22 mouse cellular contexts compared by ENCODE assay signal in the genomic region with DNA sequence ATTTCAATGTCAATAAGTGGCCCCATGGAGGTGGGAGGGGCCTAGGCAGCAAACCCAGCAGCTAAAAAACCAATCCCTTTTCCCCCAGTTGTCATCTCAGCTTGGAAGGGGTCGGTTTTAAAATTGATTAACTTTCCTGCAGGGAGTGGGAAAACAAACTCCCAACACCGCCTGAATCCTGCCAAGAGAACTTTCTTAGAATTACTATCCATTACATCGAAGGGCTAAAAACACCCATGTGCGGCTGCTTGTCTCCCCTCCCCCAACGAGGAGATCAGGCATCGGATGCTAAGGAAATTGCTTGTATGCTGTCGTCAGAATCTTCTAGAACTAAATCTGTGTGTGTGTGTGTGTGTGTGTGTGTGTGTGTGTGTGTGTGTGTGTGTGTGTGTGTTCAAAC. TPM values are rescaled to one million over a fixed set of nuclear protein-coding genes. Genes with fewer than 3 reads are reported as not detected.
"Had no signal": no experiment of that assay in that cellular context is flagged by ENCODE, and none has a peak within 500 bp of the region (broad histone marks: within the 10 kb centered on the region; RNA-seq: fewer than 3 reads in every experiment).

No protein-coding gene starts in this region.

- H3K4me1 ChIP-seq: liver, embryonic 13.5 days; midbrain, embryonic 12.5 days; midbrain, embryonic 15.5 days; neural tube, embryonic 13.5 days had no signal

- H3K9me3 ChIP-seq: liver, embryonic 13.5 days; midbrain, embryonic 12.5 days; midbrain, embryonic 15.5 days; neural tube, embryonic 13.5 days had no signal

- H3K36me3 ChIP-seq: liver, embryonic 13.5 days; midbrain, embryonic 12.5 days; midbrain, embryonic 15.5 days; neural tube, embryonic 13.5 days had no signal

- H3K27ac ChIP-seq: left cerebral cortex, adult 2 months; liver, embryonic 13.5 days; midbrain, embryonic 12.5 days; midbrain, embryonic 15.5 days; neural tube, embryonic 13.5 days had no signal

- H3K4me3 ChIP-seq: left cerebral cortex, adult 2 months; liver, embryonic 13.5 days; midbrain, embryonic 12.5 days; midbrain, embryonic 15.5 days; myocyte; neural tube, embryonic 13.5 days had no signal

- DNase-seq: kidney, adult 18-20 months; kidney, postnatal 10 days; kidney, postnatal 36 days; layer of hippocampus, postnatal 36 days; liver, embryonic 13.5 days; lung, adult 2 months; lung, postnatal 14 days; lung, postnatal 4 days; retina, postnatal 1 day; right cerebral cortex, postnatal 25 days; thymus, adult 2 months; thymus, postnatal 14 days; thymus, postnatal 4 days had no signal

- H3K27me3 ChIP-seq: liver, embryonic 13.5 days; midbrain, embryonic 12.5 days; midbrain, embryonic 15.5 days; neural tube, embryonic 13.5 days had no signal

- H3K9ac ChIP-seq: liver, embryonic 13.5 days; midbrain, embryonic 12.5 days; midbrain, embryonic 15.5 days; neural tube, embryonic 13.5 days had no signal

- H3K4me2 ChIP-seq: liver, embryonic 13.5 days; midbrain, embryonic 12.5 days; midbrain, embryonic 15.5 days; neural tube, embryonic 13.5 days had no signal

- ATAC-seq: intestine, embryonic 16.5 days; midbrain, embryonic 15.5 days had no signal

RNA-seq across cellular contexts. Expression of a gene that starts 26.8 kb away (rescaled TPM):
- total RNA-seq: megakaryocyte progenitor cell, adult 5-6 weeks; megakaryocyte-erythroid progenitor cell, adult 5-6 weeks; neutrophil, adult 5-6 weeks had no signal
